Mouse (Mus musculus) limb, embryonic 15.5 days (tissue): ENCODE measurements around the gene Gm42906. TPM values are rescaled to one million over a fixed set of nuclear protein-coding genes. Genes with fewer than 3 reads are reported as not detected.

Experiments used
- ATAC-seq: fragments of 200-750 bp; cut with Nextera tagmentation; 2 replicates; pipeline ENCODE4 v1.8.0; 2017; ENCODE audit warnings: low read depth, moderate TSS enrichment; ENCODE audit not compliant: insufficient number of reproducible peaks, low FRiP score, low TSS enrichment
- H3K27ac ChIP-seq: fragments of 300-500 bp; sonication (generic); 2 replicates; pipeline ENCODE4 v1.5.1; 2015; ENCODE audit warnings: moderate library complexity, mild to moderate bottlenecking, inconsistent platforms
- H3K27me3 ChIP-seq: fragments of 300-500 bp; sonication (generic); 2 replicates; pipeline ENCODE4 v1.6.1; 2015; ENCODE audit warnings: inconsistent platforms
- H3K36me3 ChIP-seq: fragments of 300-500 bp; sonication (generic); 2 replicates; pipeline ENCODE4 v1.6.1; 2015; ENCODE audit warnings: inconsistent platforms
- H3K4me1 ChIP-seq: fragments of 300-500 bp; sonication (generic); 2 replicates; pipeline ENCODE4 v1.6.1; 2015; ENCODE audit warnings: inconsistent platforms
- H3K4me2 ChIP-seq: fragments of 300-500 bp; sonication (generic); 2 replicates; pipeline ENCODE4 v1.6.1; 2015; ENCODE audit warnings: mild to moderate bottlenecking, inconsistent platforms
- H3K4me3 ChIP-seq: fragments of 300-500 bp; sonication (generic); 2 replicates; pipeline ENCODE4 v1.5.1; 2015; ENCODE audit warnings: mild to moderate bottlenecking, inconsistent platforms
- H3K9ac ChIP-seq: fragments of 300-500 bp; sonication (generic); 2 replicates; pipeline ENCODE4 v1.6.1; 2015; ENCODE audit warnings: inconsistent platforms
- H3K9me3 ChIP-seq: fragments of 300-500 bp; sonication (generic); 2 replicates; pipeline ENCODE4 v1.6.1; 2016; ENCODE audit warnings: inconsistent platforms
- WGBS: fragments of 180-500 bp; shearing (Covaris S2); methylation state at CpG from one replicate; pipeline ENCODE4 v1.1.7; 2015; 5-methylcytosine and 5-hydroxymethylcytosine counted together
- polyA plus RNA-seq: library from polyadenylated mRNA; unstranded; fragments of >200 nt; fragmentation: Nextera tagmentation; extraction: Ambion mirVana; gene quantifications from 2 replicates; pipeline ENCODE4 v1.2.1, GENCODE M21; 2015

The Gm42906 gene
- polyA plus RNA-seq, 1 experiment from 2014 or later: not detected

- ATAC-seq: no peak
These were observed 367.5 kb downstream of the Gm42906 start for GRCm38 (mm10) chr5:151060476-151060875.

GRCm38 (mm10) chr5:151059772-151060171 is 368.2 kb downstream of the Gm42906 start:
- 61% methylated on average over 5 of the region's 5 CpGs for WGBS

More at GRCm38 (mm10) chr5:151060476-151060875, 367.5 kb downstream of the Gm42906 start:
- Histone ChIP-seq H3K4me1 (peaks cover 16% of the 10 kb centered on the region; the same call in 1 of the 2 replicates), H3K27ac (peak overlapping the region; percentile 6; the same call in 1 of the 2 replicates), H3K4me3 (no peak overlapping the region), H3K4me2 (no peak overlapping the region), H3K27me3 (no peaks in the 10 kb centered on the region), H3K9me3 (no peaks in the 10 kb centered on the region), H3K36me3 (peaks cover 20% of the 10 kb centered on the region), H3K9ac (no peak overlapping the region)
- WGBS: 33% methylated on average over 12 of the region's 12 CpGs

GRCm38 (mm10) chr5:151059352-151059751 is 368.6 kb downstream of the Gm42906 start:
- H3K27me3 ChIP-seq: no peaks in the 10 kb centered on the region
- WGBS: 79% methylated on average over 10 of the region's 10 CpGs
- H3K36me3 ChIP-seq: peaks cover 20% of the 10 kb centered on the region
- ATAC-seq: no peak
- H3K9me3 ChIP-seq: no peaks in the 10 kb centered on the region
- no peak overlapping the region for H3K4me3 ChIP-seq
- no peak overlapping the region for H3K27ac ChIP-seq
- no peak overlapping the region for H3K9ac ChIP-seq
- H3K4me2 ChIP-seq: no peak overlapping the region
- peaks cover 21% of the 10 kb centered on the region for H3K4me1 ChIP-seq

More at GRCm38 (mm10) chr5:151059772-151060171, 368.2 kb downstream of the Gm42906 start:
- H3K36me3 ChIP-seq: peaks cover 20% of the 10 kb centered on the region
- no peak overlapping the region for H3K27ac ChIP-seq
- H3K27me3 ChIP-seq: no peaks in the 10 kb centered on the region
- no peak overlapping the region for H3K4me3 ChIP-seq
- peaks cover 17% of the 10 kb centered on the region for H3K4me1 ChIP-seq
- no peak for ATAC-seq
- no peak overlapping the region for H3K9ac ChIP-seq
- H3K4me2 ChIP-seq: no peak overlapping the region
- no peaks in the 10 kb centered on the region for H3K9me3 ChIP-seq

GRCm38 (mm10) chr5:151057716-151058115 is 370.2 kb downstream of the Gm42906 start:
- ATAC-seq: no peak
- peaks cover 25% of the 10 kb centered on the region for H3K4me1 ChIP-seq
- 83% methylated on average over 5 of the region's 5 CpGs for WGBS

GRCm38 (mm10) chr5:151056920-151057294 is 371.1 kb downstream of the Gm42906 start:
- peaks cover 25% of the 10 kb centered on the region for H3K4me1 ChIP-seq
- H3K4me2 ChIP-seq: no peak overlapping the region
- no peaks in the 10 kb centered on the region for H3K9me3 ChIP-seq
- 0 out of 2 replicates have a peak, but pooled peaks have one; percentile 26 for ATAC-seq
- 68% methylated on average over 6 of the region's 6 CpGs for WGBS
- no peak overlapping the region for H3K9ac ChIP-seq
- H3K27me3 ChIP-seq: no peaks in the 10 kb centered on the region
- peaks cover 15% of the 10 kb centered on the region for H3K36me3 ChIP-seq
- no peak overlapping the region for H3K27ac ChIP-seq
- no peak overlapping the region for H3K4me3 ChIP-seq

More at GRCm38 (mm10) chr5:151057716-151058115, 370.2 kb downstream of the Gm42906 start:
- H3K27ac ChIP-seq: no peak overlapping the region
- H3K27me3 ChIP-seq: no peaks in the 10 kb centered on the region
- no peak overlapping the region for H3K9ac ChIP-seq
- H3K4me2 ChIP-seq: no peak overlapping the region
- H3K9me3 ChIP-seq: no peaks in the 10 kb centered on the region
- H3K4me3 ChIP-seq: no peak overlapping the region
- peaks cover 17% of the 10 kb centered on the region for H3K36me3 ChIP-seq

GRCm38 (mm10) chr5:151056255-151056919 is 371.6 kb downstream of the Gm42906 start:
- H3K4me2 ChIP-seq: no peak overlapping the region
- 48% methylated on average over 12 of the region's 12 CpGs for WGBS
- no peaks in the 10 kb centered on the region for H3K9me3 ChIP-seq
- no peak overlapping the region for H3K9ac ChIP-seq
- peak; percentile 45; the same call in 1 of the 2 replicates for ATAC-seq
- H3K4me1 ChIP-seq: peaks cover 25% of the 10 kb centered on the region
- H3K36me3 ChIP-seq: peaks cover 11% of the 10 kb centered on the region
- no peak overlapping the region for H3K27ac ChIP-seq
- H3K4me3 ChIP-seq: no peak overlapping the region
- H3K27me3 ChIP-seq: no peaks in the 10 kb centered on the region

- peaks cover 11% of the 10 kb centered on the region for H3K36me3 ChIP-seq
- 96% methylated on average over 11 of the region's 11 CpGs for WGBS
- peaks cover 23% of the 10 kb centered on the region for H3K4me1 ChIP-seq
- no peaks in the 10 kb centered on the region for H3K9me3 ChIP-seq
- no peak overlapping the region for H3K27ac ChIP-seq
- no peaks in the 10 kb centered on the region for H3K27me3 ChIP-seq
- no peak for ATAC-seq
- H3K4me3 ChIP-seq: no peak overlapping the region
- H3K9ac ChIP-seq: no peak overlapping the region
- no peak overlapping the region for H3K4me2 ChIP-seq
These were observed 372.4 kb downstream of the Gm42906 start for GRCm38 (mm10) chr5:151055426-151056090.

GRCm38 (mm10) chr5:151054743-151055114 is 373.2 kb downstream of the Gm42906 start:
- Histone ChIP-seq H3K36me3 (peaks cover 11% of the 10 kb centered on the region), H3K27me3 (no peaks in the 10 kb centered on the region), H3K27ac (0 out of 2 replicates have a peak overlapping the region, but pooled peaks have one; percentile 29), H3K9ac (no peak overlapping the region), H3K4me3 (no peak overlapping the region), H3K4me2 (no peak overlapping the region), H3K4me1 (peaks cover 20% of the 10 kb centered on the region; the same call in 1 of the 2 replicates), H3K9me3 (no peaks in the 10 kb centered on the region)
- WGBS: 59% methylated on average over 4 of the region's 4 CpGs
- no peak for ATAC-seq

GRCm38 (mm10) chr5:151054100-151054742 is 373.7 kb downstream of the Gm42906 start:
- Histone ChIP-seq H3K27ac (0 out of 2 replicates have a peak overlapping the region, but pooled peaks have one; percentile 29), H3K4me3 (no peak overlapping the region), H3K27me3 (no peaks in the 10 kb centered on the region), H3K4me2 (no peak overlapping the region), H3K9me3 (no peaks in the 10 kb centered on the region), H3K4me1 (peaks cover 17% of the 10 kb centered on the region; the same call in 1 of the 2 replicates), H3K36me3 (peaks cover 11% of the 10 kb centered on the region), H3K9ac (no peak overlapping the region)
- no peak for ATAC-seq
- WGBS: 36% methylated on average over 7 of the region's 7 CpGs

- Histone ChIP-seq H3K4me2 (no peak overlapping the region), H3K9me3 (no peaks in the 10 kb centered on the region), H3K4me3 (no peak overlapping the region), H3K36me3 (peaks cover 11% of the 10 kb centered on the region), H3K9ac (no peak overlapping the region), H3K4me1 (peaks cover 18% of the 10 kb centered on the region; the same call in 1 of the 2 replicates), H3K27ac (no peak overlapping the region), H3K27me3 (no peaks in the 10 kb centered on the region)
- WGBS: 80% methylated on average over 5 of the region's 5 CpGs
- no peak for ATAC-seq
These were observed 374.8 kb downstream of the Gm42906 start for GRCm38 (mm10) chr5:151053190-151053589.

- peaks cover 11% of the 10 kb centered on the region for H3K36me3 ChIP-seq
- no peak for ATAC-seq
- peaks cover 25% of the 10 kb centered on the region for H3K4me1 ChIP-seq
- H3K27me3 ChIP-seq: no peaks in the 10 kb centered on the region
- no peak overlapping the region for H3K27ac ChIP-seq
- 94% methylated on average over 8 of the region's 8 CpGs for WGBS
- H3K4me2 ChIP-seq: no peak overlapping the region
- no peaks in the 10 kb centered on the region for H3K9me3 ChIP-seq
- no peak overlapping the region for H3K9ac ChIP-seq
- no peak overlapping the region for H3K4me3 ChIP-seq
These were observed 375.6 kb downstream of the Gm42906 start for GRCm38 (mm10) chr5:151052331-151052730.

- Histone ChIP-seq H3K27me3 (no peaks in the 10 kb centered on the region), H3K9me3 (no peaks in the 10 kb centered on the region), H3K4me3 (no peak overlapping the region), H3K36me3 (peaks cover 24% of the 10 kb centered on the region), H3K4me1 (peaks cover 16% of the 10 kb centered on the region), H3K9ac (no peak overlapping the region), H3K27ac (peak overlapping the region; percentile 73), H3K4me2 (no peak overlapping the region)
- 30% methylated on average over 12 of the region's 12 CpGs for WGBS
- ATAC-seq: no peak
These were observed 380.5 kb downstream of the Gm42906 start for GRCm38 (mm10) chr5:151047488-151047887.
